Mouse (Mus musculus): Measurements from ENCODE around the gene Olfr198. TPM values are rescaled to one million over a fixed set of nuclear protein-coding genes. Genes with fewer than 3 reads are reported as not detected.
"Not testable (repeated sequence)": the region's sequence is repeated elsewhere in the genome, so short reads cannot be mapped to it uniquely, and the experiment has no call there.

The Olfr198 gene
- polyA plus RNA-seq (2012; rRNA removed) = not detected in 2 replicates

GRCm38 (mm10) chr16:59203433-59203832 is at the start of gene Olfr198:
Gene Olfr198, minus strand, starts transcription at chr16:59203533.
- not testable (repeated sequence) for DNase-seq (ENCODE audit: low read depth)

- no peak for DNase-seq (ENCODE audit: low read depth)
Observed at GRCm38 (mm10) chr16:59249684-59250083, 46.4 kb upstream of the Olfr198 start.

GRCm38 (mm10) chr16:59219667-59220066 is 16.3 kb upstream of the Olfr198 start, which contains the start of gene Olfr199:
Gene Olfr199, minus strand, starts transcription at chr16:59219767.
- not testable (repeated sequence) for DNase-seq (ENCODE audit: low read depth)

GRCm38 (mm10) chr16:59217861-59218260 is 14.5 kb upstream of the Olfr198 start:
- not testable (repeated sequence) for DNase-seq (ENCODE audit: low read depth)

- no peak for DNase-seq (ENCODE audit: low read depth)
Observed at GRCm38 (mm10) chr16:59170354-59170753, 33.0 kb downstream of the Olfr198 start, which contains the start of gene Olfr196. Gene Olfr196, minus strand, starts transcription at chr16:59170454.

- DNase-seq (ENCODE audit: low read depth) = no peak
Observed at GRCm38 (mm10) chr16:59151996-59152395, 51.3 kb downstream of the Olfr198 start.

Other genes starting within 250 kb of the Olfr198 start
- not detected in 2 replicates for gene Olfr183, start 208.2 kb downstream of the Olfr198 start, polyA plus RNA-seq (2012; rRNA removed)
- gene Olfr186, start 173.2 kb downstream of the Olfr198 start, polyA plus RNA-seq (2012; rRNA removed) = not detected in 2 replicates
- gene Olfr187, start 163.8 kb downstream of the Olfr198 start, polyA plus RNA-seq (2012; rRNA removed) = not detected in 2 replicates
- not detected in 2 replicates for gene Olfr190, start 125.5 kb downstream of the Olfr198 start, polyA plus RNA-seq (2012; rRNA removed)
- not detected in 2 replicates for gene Olfr191, start 113.7 kb downstream of the Olfr198 start, polyA plus RNA-seq (2012; rRNA removed)
- gene Olfr193, start 91.7 kb downstream of the Olfr198 start, polyA plus RNA-seq (2012; rRNA removed) = not detected in 2 replicates
- not detected in 2 replicates for gene Olfr194, start 82.5 kb downstream of the Olfr198 start, polyA plus RNA-seq (2012; rRNA removed)
- not detected in 2 replicates for gene Olfr195, start 56.5 kb downstream of the Olfr198 start, polyA plus RNA-seq (2012; rRNA removed)
- not detected in 2 replicates for gene Olfr196, start 33.1 kb downstream of the Olfr198 start, polyA plus RNA-seq (2012; rRNA removed)
- gene Olfr199, start 16.2 kb upstream of the Olfr198 start, polyA plus RNA-seq (2012; rRNA removed) = not detected in 2 replicates
- not detected in 2 replicates for gene Olfr201, start 69.1 kb upstream of the Olfr198 start, polyA plus RNA-seq (2012; rRNA removed)
- gene Olfr202, start 83.3 kb upstream of the Olfr198 start, polyA plus RNA-seq (2012; rRNA removed) = not detected in 2 replicates
- not detected in 2 replicates for gene Olfr203, start 95.3 kb upstream of the Olfr198 start, polyA plus RNA-seq (2012; rRNA removed)
- not detected in 2 replicates for gene Olfr204, start 114.7 kb upstream of the Olfr198 start, polyA plus RNA-seq (2012; rRNA removed)
- not detected in 2 replicates for gene Olfr205, start 127.6 kb upstream of the Olfr198 start, polyA plus RNA-seq (2012; rRNA removed)
- not detected in 2 replicates for gene Olfr206, start 145.7 kb upstream of the Olfr198 start, polyA plus RNA-seq (2012; rRNA removed)
- gene Olfr209, start 160.5 kb upstream of the Olfr198 start, polyA plus RNA-seq (2012; rRNA removed) = not detected in 2 replicates
- gene Gabrr3, start 203.8 kb upstream of the Olfr198 start, polyA plus RNA-seq (2012; rRNA removed) = not detected in 2 replicates